24 mouse cellular contexts compared by ENCODE assay signal in genomic region chr8:93079887-93080286, GRCm38 (mm10). TPM values are rescaled to one million over a fixed set of nuclear protein-coding genes. Genes with fewer than 3 reads are reported as not detected.
"Had no signal": no experiment of that assay in that cellular context is flagged by ENCODE, and none has a peak within 500 bp of the region (broad histone marks: within the 10 kb centered on the region; RNA-seq: fewer than 3 reads in every experiment).

Ces1b (minus strand) TSS chr8:93080017.

- DNase-seq: kidney, adult 11 months; kidney, postnatal 10 days; kidney, postnatal 4 days; lung, embryonic 14.5 days; right cerebral cortex, adult 18-20 months; right cerebral cortex, postnatal 14 days; right cerebral cortex, postnatal 4 days; thymus, adult 18-20 months; thymus, postnatal 36 days had no signal

- H3K4me3 ChIP-seq: limb, embryonic 10.5 days; limb, embryonic 13.5 days; liver, embryonic 12.5 days; liver, embryonic 15.5 days; midbrain, embryonic 12.5 days; midbrain, embryonic 15.5 days; neural tube, embryonic 12.5 days; neural tube, embryonic 15.5 days had no signal

- H3K9ac ChIP-seq: limb, embryonic 13.5 days; liver, embryonic 12.5 days; liver, embryonic 15.5 days; lung, embryonic 14.5 days; midbrain, embryonic 12.5 days; midbrain, embryonic 15.5 days; neural tube, embryonic 12.5 days; neural tube, embryonic 15.5 days had no signal

- H3K9me3 ChIP-seq: limb, embryonic 10.5 days; limb, embryonic 13.5 days; liver, embryonic 12.5 days; liver, embryonic 15.5 days; midbrain, embryonic 12.5 days; midbrain, embryonic 15.5 days; neural tube, embryonic 12.5 days; neural tube, embryonic 15.5 days had no signal

- H3K4me2 ChIP-seq: limb, embryonic 13.5 days; liver, embryonic 12.5 days; liver, embryonic 15.5 days; lung, embryonic 14.5 days; midbrain, embryonic 12.5 days; midbrain, embryonic 15.5 days; neural tube, embryonic 12.5 days; neural tube, embryonic 15.5 days had no signal

- ATAC-seq: hindbrain, postnatal 0 days; inflammation-experienced regulatory T-cells, adult 6 months; liver, embryonic 12.5 days; lung, postnatal 0 days; midbrain, embryonic 15.5 days had no signal

- H3K27ac ChIP-seq: hindbrain, postnatal 0 days; limb, embryonic 10.5 days; limb, embryonic 13.5 days; liver, embryonic 12.5 days; liver, embryonic 15.5 days; macrophage; midbrain, embryonic 12.5 days; midbrain, embryonic 15.5 days; neural tube, embryonic 12.5 days; neural tube, embryonic 15.5 days had no signal

- H3K4me1 ChIP-seq: limb, embryonic 10.5 days; limb, embryonic 13.5 days; liver, embryonic 12.5 days; liver, embryonic 15.5 days; midbrain, embryonic 12.5 days; midbrain, embryonic 15.5 days; neural tube, embryonic 12.5 days; neural tube, embryonic 15.5 days had no signal

- H3K36me3 ChIP-seq: limb, embryonic 10.5 days; limb, embryonic 13.5 days; liver, embryonic 12.5 days; liver, embryonic 15.5 days; midbrain, embryonic 12.5 days; midbrain, embryonic 15.5 days; neural tube, embryonic 12.5 days; neural tube, embryonic 15.5 days had no signal

- H3K27me3 ChIP-seq: limb, embryonic 13.5 days; liver, embryonic 12.5 days; liver, embryonic 15.5 days; midbrain, embryonic 12.5 days; midbrain, embryonic 15.5 days; neural tube, embryonic 12.5 days; neural tube, embryonic 15.5 days had no signal

RNA-seq across cellular contexts. Expression of gene Ces1b, which starts in this region (rescaled TPM):
- polyA plus RNA-seq: hindbrain, postnatal 0 days; inflammation-experienced regulatory T-cells, adult 6 months; kidney, embryonic 14.5 days; limb, embryonic 10.5 days; limb, embryonic 13.5 days; liver, embryonic 12.5 days; liver, embryonic 15.5 days; lung, embryonic 14.5 days; macrophage; midbrain, embryonic 12.5 days; midbrain, embryonic 15.5 days; neural tube, embryonic 12.5 days; neural tube, embryonic 15.5 days; testis, adult 2 months; urinary bladder, adult 2 months had no signal
